Mouse (Mus musculus): ENCODE measurements around the gene Serpina3g.

GRCm38 (mm10) chr12:104247553-104248002 lies 11.5 kb downstream of the Serpina3g start:
- TF ChIP-seq ETS1 (conservative IDR thresholded peaks at IDR 0.05; ENCODE audit: low read depth, low read length) (no peak), CTCF (conservative IDR thresholded peaks at IDR 0.05 in 1 of 2, IDR thresholded peaks at IDR 0.05 in 1 of 2; ENCODE audit: low read depth in 2 of 2, low read length in 2 of 2) (no peak), POLR2A (IDR thresholded peaks at IDR 0.05; ENCODE audit: low read depth, low read length) (no peak), POLR2AphosphoS2 (IDR thresholded peaks at IDR 0.05; ENCODE audit: low read depth, low read length) (no peak), UBTF (IDR thresholded peaks at IDR 0.05; ENCODE audit: low read depth, low read length) (no peak)

Measured in CH12.LX (cell line).